Mouse (Mus musculus): ENCODE results near the gene Polr1d. TPM values are rescaled to one million over a fixed set of nuclear protein-coding genes. Genes with fewer than 3 reads are reported as not detected.

Polr1d gene
- 139 and 142 TPM in 2 replicates for polyA plus RNA-seq (2015; fragmentation: Nextera tagmentation; extraction: Ambion mirVana)

DNA sequence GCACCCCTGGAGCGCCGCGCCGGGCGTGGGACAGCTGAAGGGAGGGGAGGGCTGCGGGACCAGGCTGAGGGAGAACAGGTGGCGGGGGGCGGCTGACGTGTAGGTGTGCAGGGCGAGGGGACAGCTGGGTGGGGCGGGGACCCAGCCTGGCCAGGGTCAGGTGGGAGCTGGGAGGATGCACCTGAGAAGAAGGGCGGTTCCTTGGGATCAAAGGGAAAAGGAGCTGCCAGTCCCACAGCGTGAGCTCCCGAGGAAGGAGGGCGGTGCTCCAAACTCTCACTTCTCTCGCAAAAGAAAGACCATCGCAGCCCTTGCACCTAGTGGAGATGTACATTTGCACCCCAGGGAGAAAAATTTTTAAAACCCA, at the start of gene Polr1d:
Gene Polr1d, plus strand, starts transcription at position 252 of the 367 bp plus-strand sequence.
- ATAC-seq (ENCODE audit: insufficient number of reproducible peaks, low FRiP score, low TSS enrichment, low read depth), result no peak; the same call in 1 of the 2 replicates

DNA sequence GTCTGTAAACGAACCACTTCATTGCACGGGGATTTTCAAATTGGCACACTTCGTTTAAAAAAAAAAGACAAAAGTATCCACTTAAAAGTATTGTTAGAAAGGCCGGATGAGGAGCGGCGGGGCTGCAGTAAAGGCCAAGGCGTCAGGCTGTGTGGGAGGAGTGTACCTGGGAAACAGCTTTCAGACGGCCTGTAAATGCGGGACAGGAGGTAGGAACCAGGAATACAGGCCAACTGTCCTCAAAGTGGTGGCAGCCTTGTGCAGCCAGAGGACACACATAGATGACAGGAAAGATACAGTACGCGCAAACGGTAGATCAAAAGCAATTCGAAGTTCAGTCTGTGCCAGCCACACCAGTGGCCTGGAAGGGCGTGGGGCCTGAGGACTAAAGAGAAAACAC, 45.6 kb upstream of the Polr1d start:
- Histone ChIP-seq H3K9ac (no peak overlapping the region), H3K27ac (replicated peaks) (no peak overlapping the region), H3K36me3 (peaks cover 55% of the 10 kb centered on the region), H3K4me2 (replicated peaks) (no peak overlapping the region), H3K4me3 (replicated peaks) (no peak overlapping the region), H3K27me3 (no peaks in the 10 kb centered on the region), H3K4me1 (0 out of 2 replicates have a peak, but pooled peaks cover 4% of the 10 kb centered on the region), H3K9me3 (replicated peaks) (no peaks in the 10 kb centered on the region)
- no peak for ATAC-seq (ENCODE audit: insufficient number of reproducible peaks, low FRiP score, low TSS enrichment, low read depth)
- 92% methylated on average over 14 of the region's 14 CpGs for WGBS

More for the DNA sequence above, at the start of gene Polr1d:
- Histone ChIP-seq H3K36me3 (peaks cover 7% of the 10 kb centered on the region), H3K4me2 (replicated peaks) (peak within 1 kb of the TSS; percentile 94), H3K27me3 (no peaks in the 10 kb centered on the region), H3K4me1 (peaks cover 30% of the 10 kb centered on the region), H3K9me3 (replicated peaks) (no peaks in the 10 kb centered on the region), H3K4me3 (replicated peaks) (peak within 1 kb of the TSS; percentile 73), H3K9ac (peak within 1 kb of the TSS; percentile 77), H3K27ac (replicated peaks) (peak within 1 kb of the TSS; percentile 98)
- under 1% methylated on average over 17 of the region's 17 CpGs for WGBS

DNA sequence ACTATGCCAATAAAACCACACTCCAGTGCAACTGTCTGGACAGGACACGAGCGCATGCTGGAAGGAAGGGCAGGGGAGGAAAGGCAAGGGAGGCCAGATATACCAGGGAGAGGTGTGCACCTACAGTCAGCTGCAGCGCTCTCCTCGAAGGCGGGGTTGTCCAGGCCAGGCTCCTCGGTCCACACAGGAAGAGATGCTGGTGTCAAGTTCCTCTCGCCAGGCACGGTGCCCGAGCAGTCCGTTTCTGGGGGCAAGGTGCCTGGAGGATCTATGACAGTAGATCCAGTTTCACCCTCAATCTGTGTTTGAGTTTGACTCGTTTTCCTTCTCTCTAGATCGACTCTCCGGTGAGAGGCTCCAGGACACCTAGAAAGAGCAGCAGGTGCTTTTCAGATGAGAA, 43.7 kb upstream of the Polr1d start:
- peaks cover 38% of the 10 kb centered on the region for H3K36me3 ChIP-seq
- WGBS, result 62% methylated on average over 13 of the region's 13 CpGs
- no peak overlapping the region for H3K4me3 ChIP-seq (replicated peaks)
- no peak overlapping the region for H3K27ac ChIP-seq (replicated peaks)
- ATAC-seq (ENCODE audit: insufficient number of reproducible peaks, low FRiP score, low TSS enrichment, low read depth), result no peak
- H3K27me3 ChIP-seq, result no peaks in the 10 kb centered on the region
- no peaks in the 10 kb centered on the region for H3K9me3 ChIP-seq (replicated peaks)
- no peak overlapping the region for H3K4me2 ChIP-seq (replicated peaks)
- H3K9ac ChIP-seq, result no peak overlapping the region
- H3K4me1 ChIP-seq, result peaks cover 22% of the 10 kb centered on the region

DNA sequence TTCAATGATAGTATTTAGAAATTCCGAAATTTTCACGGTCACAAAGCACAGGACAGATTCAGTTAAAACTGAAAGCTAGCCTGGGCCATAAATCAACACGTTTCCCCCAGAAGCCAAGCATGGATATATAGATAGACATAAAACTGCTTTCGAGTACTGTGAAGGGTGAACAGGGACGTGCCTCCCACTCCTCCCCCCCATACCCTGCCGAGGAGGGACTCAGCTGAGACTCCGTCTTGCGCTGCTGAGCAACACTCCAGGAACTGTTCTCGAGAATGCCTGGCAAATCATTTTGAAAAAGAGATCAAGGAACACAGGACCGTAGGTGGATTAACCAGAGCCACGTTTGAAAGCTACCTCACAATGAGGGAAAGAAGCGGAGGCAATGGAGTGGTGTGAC, 42.6 kb upstream of the Polr1d start:
- peaks cover 26% of the 10 kb centered on the region for H3K36me3 ChIP-seq
- H3K4me3 ChIP-seq (replicated peaks), result no peak overlapping the region
- no peak overlapping the region for H3K9ac ChIP-seq
- no peaks in the 10 kb centered on the region for H3K9me3 ChIP-seq (replicated peaks)
- no peak overlapping the region for H3K27ac ChIP-seq (replicated peaks)
- no peak for ATAC-seq (ENCODE audit: insufficient number of reproducible peaks, low FRiP score, low TSS enrichment, low read depth)
- H3K4me1 ChIP-seq, result peaks cover 24% of the 10 kb centered on the region
- no peaks in the 10 kb centered on the region for H3K27me3 ChIP-seq
- WGBS, result 74% methylated on average over 12 of the region's 12 CpGs
- H3K4me2 ChIP-seq (replicated peaks), result no peak overlapping the region

DNA sequence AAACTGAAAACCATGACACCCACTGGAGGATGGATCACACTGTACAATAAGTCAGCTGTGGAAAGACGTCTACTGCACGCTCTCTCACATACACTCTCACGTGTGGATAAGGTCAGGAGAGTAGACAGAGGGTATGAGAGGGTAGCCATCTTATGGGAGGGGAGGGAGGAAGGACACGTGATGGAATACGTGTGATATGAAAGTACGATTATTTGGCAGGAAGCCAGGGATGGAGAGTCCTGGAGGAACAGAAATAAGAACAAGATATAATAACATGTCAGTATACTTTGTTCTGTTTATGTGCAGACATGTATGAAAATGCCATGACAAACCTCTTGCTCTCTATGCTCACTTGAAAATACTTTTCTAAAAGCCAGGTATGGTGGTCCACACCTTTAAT, 41.5 kb upstream of the Polr1d start:
- Histone ChIP-seq H3K9ac (no peak overlapping the region), H3K27ac (replicated peaks) (no peak overlapping the region), H3K4me1 (peaks cover 24% of the 10 kb centered on the region), H3K9me3 (replicated peaks) (no peaks in the 10 kb centered on the region), H3K27me3 (no peaks in the 10 kb centered on the region), H3K4me3 (replicated peaks) (no peak overlapping the region), H3K36me3 (peaks cover 21% of the 10 kb centered on the region), H3K4me2 (replicated peaks) (no peak overlapping the region)
- WGBS, result 72% methylated on average over 6 of the region's 6 CpGs
- ATAC-seq (ENCODE audit: insufficient number of reproducible peaks, low FRiP score, low TSS enrichment, low read depth), result no peak

DNA sequence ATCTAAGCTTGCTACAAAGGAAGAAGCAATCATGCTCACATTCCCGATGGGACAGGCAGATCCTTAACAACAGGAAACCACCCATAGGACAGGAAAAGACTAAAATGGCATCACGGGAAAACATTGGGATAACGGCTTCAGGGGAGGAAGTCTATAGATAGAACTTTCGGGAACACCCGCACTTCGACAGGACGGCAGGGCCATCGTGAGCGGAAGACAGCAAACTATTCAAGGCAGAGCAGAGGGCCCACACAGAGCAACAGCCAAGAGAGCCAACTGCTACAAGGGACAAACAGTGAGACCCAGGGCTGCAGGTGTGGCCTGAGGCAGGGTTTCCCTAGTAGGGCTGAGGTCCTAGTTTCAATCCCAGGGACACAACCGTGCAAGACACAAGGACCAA, 40.8 kb upstream of the Polr1d start:
- 0 out of 2 replicates have a peak overlapping the region, but pooled peaks have one; percentile 4 for H3K27ac ChIP-seq (replicated peaks)
- WGBS, result 67% methylated on average over 10 of the region's 10 CpGs
- no peaks in the 10 kb centered on the region for H3K27me3 ChIP-seq
- H3K4me3 ChIP-seq (replicated peaks), result no peak overlapping the region
- no peak overlapping the region for H3K4me2 ChIP-seq (replicated peaks)
- H3K4me1 ChIP-seq, result peaks cover 24% of the 10 kb centered on the region
- no peaks in the 10 kb centered on the region for H3K9me3 ChIP-seq (replicated peaks)
- peaks cover 16% of the 10 kb centered on the region for H3K36me3 ChIP-seq
- no peak for ATAC-seq (ENCODE audit: insufficient number of reproducible peaks, low FRiP score, low TSS enrichment, low read depth)
- H3K9ac ChIP-seq, result no peak overlapping the region

DNA sequence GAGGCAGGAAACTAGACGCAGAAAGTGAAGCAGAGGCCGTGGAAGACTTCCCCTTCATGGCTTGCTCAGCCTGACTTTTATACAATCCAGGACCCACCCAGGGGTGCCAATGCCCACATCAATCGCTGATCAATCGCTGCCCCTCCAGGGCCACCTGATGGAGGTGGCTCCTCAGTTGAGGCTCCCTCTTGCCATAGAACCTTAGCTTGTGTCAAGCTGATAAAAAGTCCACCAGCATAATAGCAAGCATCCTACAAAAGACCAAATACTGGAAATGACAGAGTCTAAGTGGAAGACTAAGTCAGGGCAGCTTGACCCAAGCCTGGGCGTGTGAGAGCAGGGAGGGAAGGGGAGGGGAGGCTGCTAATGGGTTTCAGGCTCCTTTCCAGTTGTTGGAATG, 40.2 kb upstream of the Polr1d start:
- 82% methylated on average over 5 of the region's 5 CpGs for WGBS
- peaks cover 28% of the 10 kb centered on the region for H3K4me1 ChIP-seq
- H3K27me3 ChIP-seq, result no peaks in the 10 kb centered on the region
- H3K36me3 ChIP-seq, result peaks cover 14% of the 10 kb centered on the region
- no peak overlapping the region for H3K4me3 ChIP-seq (replicated peaks)
- no peaks in the 10 kb centered on the region for H3K9me3 ChIP-seq (replicated peaks)
- no peak for ATAC-seq (ENCODE audit: insufficient number of reproducible peaks, low FRiP score, low TSS enrichment, low read depth)
- no peak overlapping the region for H3K9ac ChIP-seq
- 0 out of 2 replicates have a peak overlapping the region, but pooled peaks have one; percentile 4 for H3K27ac ChIP-seq (replicated peaks)
- H3K4me2 ChIP-seq (replicated peaks), result no peak overlapping the region

DNA sequence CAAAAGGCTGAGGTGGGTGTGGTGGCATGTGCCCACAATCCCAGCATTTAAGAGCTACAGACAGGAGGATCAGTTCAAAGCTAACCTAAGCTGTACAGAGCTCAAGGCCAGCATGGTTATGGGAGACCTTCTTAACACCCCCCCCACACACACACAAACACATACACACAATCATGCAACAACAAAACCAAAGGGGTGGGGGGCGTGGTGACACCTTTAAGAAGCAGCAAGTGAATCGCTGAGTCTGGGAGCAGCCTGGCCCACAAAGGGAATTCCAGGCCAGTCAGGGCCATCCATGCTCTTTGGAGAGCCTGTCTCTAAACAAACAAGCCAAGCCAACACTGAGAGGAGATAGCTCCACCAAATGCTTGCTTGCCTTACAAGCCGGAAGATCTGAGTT, 39.2 kb upstream of the Polr1d start:
- WGBS, result 57% methylated on average over 3 of the region's 3 CpGs
- ATAC-seq (ENCODE audit: insufficient number of reproducible peaks, low FRiP score, low TSS enrichment, low read depth), result no peak
- H3K27ac ChIP-seq (replicated peaks), result 0 out of 2 replicates have a peak overlapping the region, but pooled peaks have one; percentile 34

DNA sequence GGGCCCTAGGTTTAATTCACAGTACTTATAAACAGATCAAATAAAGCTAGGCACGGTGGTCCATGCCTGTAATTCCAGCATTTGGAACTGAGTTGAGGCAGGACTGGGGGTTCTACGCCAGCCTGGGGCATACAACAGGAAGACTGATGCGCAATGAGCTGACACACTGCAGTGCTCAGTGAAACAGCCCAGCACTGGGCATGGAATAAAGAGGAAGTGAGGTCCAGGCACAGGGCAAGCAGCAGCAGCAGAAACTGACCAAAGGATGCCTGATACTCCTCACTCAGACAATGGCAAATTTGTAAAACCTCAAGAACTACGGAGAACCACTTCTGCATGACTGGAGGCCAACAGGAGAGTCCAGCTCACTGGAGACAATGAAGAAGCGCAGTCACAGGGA, 37.5 kb upstream of the Polr1d start:
- Histone ChIP-seq H3K9me3 (replicated peaks) (no peaks in the 10 kb centered on the region), H3K9ac (no peak overlapping the region), H3K27me3 (no peaks in the 10 kb centered on the region)

More for the DNA sequence above, 39.2 kb upstream of the Polr1d start:
- H3K27me3 ChIP-seq, result no peaks in the 10 kb centered on the region
- H3K4me1 ChIP-seq, result peaks cover 29% of the 10 kb centered on the region
- no peak overlapping the region for H3K4me2 ChIP-seq (replicated peaks)
- no peaks in the 10 kb centered on the region for H3K9me3 ChIP-seq (replicated peaks)
- H3K36me3 ChIP-seq, result peaks cover 12% of the 10 kb centered on the region
- H3K9ac ChIP-seq, result no peak overlapping the region
- no peak overlapping the region for H3K4me3 ChIP-seq (replicated peaks)

DNA sequence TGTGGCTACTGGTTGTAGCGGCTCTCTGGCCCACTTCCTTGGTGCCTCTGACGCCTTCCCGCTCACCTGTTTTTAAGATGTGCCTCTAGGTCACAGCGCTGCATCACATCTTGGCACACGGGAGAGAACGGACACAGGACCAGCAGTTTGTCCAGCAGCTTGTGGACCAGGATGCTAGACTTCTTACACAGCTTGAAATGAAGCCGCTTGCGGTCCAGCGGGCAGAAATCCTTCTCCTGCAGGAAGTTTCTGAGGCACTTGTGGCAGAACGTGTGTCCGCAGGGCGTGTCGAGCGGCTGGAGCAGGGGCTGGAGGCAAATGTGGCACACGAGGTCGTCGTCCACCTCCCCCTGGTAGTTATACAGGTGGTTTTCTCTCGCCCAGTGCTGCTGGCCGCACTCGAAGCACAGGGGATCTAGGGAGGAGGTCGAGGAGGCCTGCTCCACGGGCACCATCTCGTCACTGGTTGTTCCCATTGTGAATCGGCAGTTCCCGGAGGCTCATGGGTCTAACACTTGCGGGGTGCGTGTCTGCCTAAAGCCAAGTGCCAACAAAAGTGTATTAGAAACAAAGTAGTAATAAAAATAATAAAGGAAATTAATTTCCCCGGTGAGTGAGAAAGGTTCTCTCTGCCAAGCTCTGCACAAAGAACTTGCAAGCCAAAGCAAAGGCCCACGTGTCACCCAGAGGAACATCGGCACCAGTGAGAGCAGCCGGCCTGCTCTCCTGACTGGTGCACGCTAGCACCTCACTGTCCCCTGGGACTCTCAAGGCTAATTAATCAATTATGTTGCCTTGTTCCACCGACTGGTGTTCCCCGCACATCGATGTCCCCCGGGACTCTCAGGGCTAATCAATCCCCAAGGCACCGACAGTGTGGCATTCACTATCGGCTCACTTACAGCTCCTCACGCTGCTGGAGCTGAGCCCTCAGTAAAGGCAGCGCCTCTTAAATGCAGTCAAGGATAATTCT, 34.6 kb upstream of the Polr1d start:
- Histone ChIP-seq H3K36me3 (peaks cover 9% of the 10 kb centered on the region), H3K27ac (replicated peaks) (no peak overlapping the region), H3K27me3 (no peaks in the 10 kb centered on the region), H3K9ac (no peak overlapping the region), H3K9me3 (replicated peaks) (no peaks in the 10 kb centered on the region), H3K4me1 (peaks cover 25% of the 10 kb centered on the region), H3K4me2 (replicated peaks) (no peak overlapping the region), H3K4me3 (replicated peaks) (no peak overlapping the region)
- ATAC-seq (ENCODE audit: insufficient number of reproducible peaks, low FRiP score, low TSS enrichment, low read depth), result peak; percentile 48; the same call in 1 of the 2 replicates
- 83% methylated on average over 40 of the region's 40 CpGs for WGBS

More for the DNA sequence above, 37.5 kb upstream of the Polr1d start:
- WGBS, result 79% methylated on average over 5 of the region's 5 CpGs
- H3K27ac ChIP-seq (replicated peaks), result no peak overlapping the region
- H3K36me3 ChIP-seq, result peaks cover 9% of the 10 kb centered on the region
- H3K4me2 ChIP-seq (replicated peaks), result no peak overlapping the region
- peaks cover 39% of the 10 kb centered on the region for H3K4me1 ChIP-seq
- H3K4me3 ChIP-seq (replicated peaks), result no peak overlapping the region
- ATAC-seq (ENCODE audit: insufficient number of reproducible peaks, low FRiP score, low TSS enrichment, low read depth), result no peak

DNA sequence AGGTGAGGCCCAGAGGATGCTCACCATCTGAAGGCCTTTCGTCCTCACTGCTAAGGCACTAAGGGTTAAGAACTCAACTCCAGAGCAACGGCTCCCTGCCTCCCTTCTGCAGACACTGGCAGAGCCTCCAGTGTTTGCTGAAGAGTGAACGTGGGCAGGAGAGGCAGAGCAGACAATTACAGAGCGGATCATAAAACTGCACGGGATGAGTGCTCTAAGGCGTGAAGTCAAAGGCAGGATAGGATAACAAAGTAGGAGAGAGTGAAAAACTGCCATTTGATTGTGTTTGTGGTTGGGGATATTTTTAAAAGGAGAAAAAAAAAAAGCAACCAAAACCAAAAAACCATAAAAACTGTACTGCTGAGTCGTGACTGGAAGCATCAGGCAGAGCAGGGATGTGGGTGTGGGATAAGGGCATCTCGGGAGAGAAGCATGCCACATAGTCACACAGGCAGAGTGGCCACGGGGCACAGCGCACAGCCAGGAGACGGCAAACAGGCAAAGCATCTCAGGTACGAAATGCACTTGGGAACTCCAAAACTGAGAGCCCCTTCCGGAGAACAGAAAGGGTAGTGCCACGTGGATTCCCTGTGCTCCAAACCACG, 33.5 kb upstream of the Polr1d start:
- peaks cover 15% of the 10 kb centered on the region; the same call in 1 of the 2 replicates for H3K4me1 ChIP-seq
- no peak overlapping the region for H3K4me3 ChIP-seq (replicated peaks)
- WGBS, result 59% methylated on average over 15 of the region's 15 CpGs
- H3K4me2 ChIP-seq (replicated peaks), result no peak overlapping the region
- H3K27ac ChIP-seq (replicated peaks), result no peak overlapping the region
- H3K36me3 ChIP-seq, result peaks cover 9% of the 10 kb centered on the region
- H3K9me3 ChIP-seq (replicated peaks), result no peaks in the 10 kb centered on the region
- no peaks in the 10 kb centered on the region for H3K27me3 ChIP-seq
- ATAC-seq (ENCODE audit: insufficient number of reproducible peaks, low FRiP score, low TSS enrichment, low read depth), result no peak
- H3K9ac ChIP-seq, result no peak overlapping the region

Data from embryonic facial prominence, embryonic 15.5 days (tissue).